Mouse (Mus musculus) midbrain, embryonic 14.5 days (tissue): ENCODE measurements around the gene 1700022I11Rik. TPM values are rescaled to one million over a fixed set of nuclear protein-coding genes. Genes with fewer than 3 reads are reported as not detected.

Experiments
- ATAC-seq: fragments of 200-750 bp; cut with Nextera tagmentation; 2 replicates; pipeline ENCODE4 v1.8.0; 2017; ENCODE audit warnings: moderate number of reproducible peaks, moderate library complexity; ENCODE audit not compliant: low FRiP score, low TSS enrichment
- DNase-seq: peaks from one replicate; pipeline ENCODE4 v3.0.0-alpha.2; 2015
- H3K27ac ChIP-seq: fragments of 300-500 bp; sonication (generic); replicated peaks from 2 replicates; pipeline ENCODE4 v1.5.1; 2014; ENCODE audit warnings: mild to moderate bottlenecking, low read depth, low read length, moderate library complexity
- H3K27me3 ChIP-seq: fragments of 300-500 bp; sonication (generic); 2 replicates; pipeline ENCODE4 v1.6.1; 2014; ENCODE audit warnings: low read length, control low read depth, mixed read lengths; ENCODE audit not compliant: control insufficient read depth, insufficient read depth
- H3K36me3 ChIP-seq: fragments of 300-500 bp; sonication (generic); 2 replicates; pipeline ENCODE4 v1.6.1; 2014; ENCODE audit warnings: low read length, control low read depth; ENCODE audit not compliant: control insufficient read depth, insufficient read depth
- H3K4me1 ChIP-seq: fragments of 300-500 bp; sonication (generic); 2 replicates; pipeline ENCODE4 v1.6.1; 2014; ENCODE audit warnings: mild to moderate bottlenecking, antibody characterized with exemption, low read length, control low read depth; ENCODE audit not compliant: control insufficient read depth, insufficient read depth
- H3K4me2 ChIP-seq: fragments of 300-500 bp; sonication (generic); 2 replicates; pipeline ENCODE4 v1.6.1; 2014; ENCODE audit warnings: mild to moderate bottlenecking, low read length, moderate library complexity
- H3K4me3 ChIP-seq: fragments of 300-500 bp; sonication (generic); replicated peaks from 2 replicates; pipeline ENCODE4 v1.5.1; 2014; ENCODE audit warnings: low read depth, low read length
- H3K9ac ChIP-seq: fragments of 300-500 bp; sonication (generic); replicated peaks from 2 replicates; pipeline ENCODE4 v1.6.1; 2014; ENCODE audit warnings: mild to moderate bottlenecking, low read length, moderate library complexity
- H3K9me3 ChIP-seq: fragments of 300-500 bp; sonication (generic); 2 replicates; pipeline ENCODE4 v1.6.1; 2016; ENCODE audit warnings: low read length, control low read depth, mixed read lengths; ENCODE audit not compliant: control insufficient read depth
- WGBS: fragments of 180-500 bp; shearing (Covaris S2); extraction: QIAGEN DNeasy Blood & Tissue Kit; methylation state at CpG from one replicate; pipeline ENCODE4 v1.1.7; 2014; 5-methylcytosine and 5-hydroxymethylcytosine counted together
- polyA plus RNA-seq: library from polyadenylated mRNA; unstranded; fragments of >200 nt; fragmentation: Nextera tagmentation; extraction: Ambion mirVana; gene quantifications from 2 replicates; pipeline ENCODE4 v1.2.1, GENCODE M21; 2014

Gene 1700022I11Rik
- polyA plus RNA-seq, 1 experiment from 2014 or later = 0.80 TPM

DNA sequence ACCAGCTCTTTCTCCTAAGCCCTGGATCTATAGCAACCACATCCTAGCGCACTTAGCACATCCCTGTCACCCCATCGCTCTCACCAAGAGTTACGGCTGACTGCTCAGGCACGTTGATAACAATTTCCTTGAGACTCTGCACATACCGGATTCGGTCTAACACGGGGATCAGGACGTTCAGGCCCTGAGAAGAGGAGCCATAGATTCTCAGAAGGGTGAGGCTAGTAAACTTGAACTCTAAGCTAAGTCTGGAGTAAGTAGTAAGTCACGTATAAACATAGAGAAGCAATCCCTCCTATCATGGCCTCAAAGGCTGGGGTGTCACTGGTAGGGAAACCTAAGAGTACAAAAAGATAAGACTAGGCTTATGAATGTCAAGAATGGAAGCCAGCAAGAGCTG is 60.9 kb downstream of the 1700022I11Rik start:
- Histone ChIP-seq H3K4me1 (peaks cover 22% of the 10 kb centered on the region), H3K36me3 (peaks cover 60% of the 10 kb centered on the region), H3K27ac (peak overlapping the region; percentile 92; the same call in 1 of the 2 replicates), H3K27me3 (no peaks in the 10 kb centered on the region), H3K9ac (peak overlapping the region; percentile 65), H3K4me3 (peak overlapping the region; percentile 51), H3K4me2 (peak overlapping the region; percentile 87), H3K9me3 (no peaks in the 10 kb centered on the region)
- 74% methylated on average over 9 of the region's 9 CpGs for WGBS
- ATAC-seq (no peak), DNase-seq (no peak)

DNA sequence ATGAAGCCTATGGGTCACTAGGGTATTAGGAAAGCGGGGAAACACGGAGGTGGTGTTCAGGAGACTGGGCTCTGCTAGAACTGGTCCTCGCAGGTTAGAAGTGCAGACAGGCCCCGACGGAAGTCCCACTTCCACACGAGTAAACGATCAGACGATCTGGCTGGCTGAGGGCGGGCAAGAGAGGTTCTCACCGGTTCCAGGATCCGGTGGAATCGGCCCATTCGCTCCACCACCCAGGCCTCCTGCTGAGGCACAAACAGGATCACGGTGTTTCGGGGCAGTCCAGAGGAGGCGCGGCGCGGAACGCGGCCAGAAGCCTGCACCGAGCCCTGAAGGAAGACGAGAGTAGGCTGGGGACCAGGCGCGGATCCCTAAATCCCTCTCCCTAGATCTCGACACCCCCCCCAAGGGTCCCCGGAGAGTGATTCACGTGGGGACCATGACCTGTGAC is 61.4 kb downstream of the 1700022I11Rik start:
- Histone ChIP-seq H3K9me3 (no peaks in the 10 kb centered on the region), H3K4me3 (peak overlapping the region; percentile 51), H3K4me1 (peaks cover 22% of the 10 kb centered on the region), H3K36me3 (peaks cover 64% of the 10 kb centered on the region), H3K27me3 (no peaks in the 10 kb centered on the region), H3K4me2 (peak overlapping the region; percentile 87), H3K27ac (peak overlapping the region; percentile 92), H3K9ac (peak overlapping the region; percentile 65)
- DNase-seq (no peak), ATAC-seq (peak; percentile 32)
- WGBS = 2% methylated on average over 28 of the region's 28 CpGs

DNA sequence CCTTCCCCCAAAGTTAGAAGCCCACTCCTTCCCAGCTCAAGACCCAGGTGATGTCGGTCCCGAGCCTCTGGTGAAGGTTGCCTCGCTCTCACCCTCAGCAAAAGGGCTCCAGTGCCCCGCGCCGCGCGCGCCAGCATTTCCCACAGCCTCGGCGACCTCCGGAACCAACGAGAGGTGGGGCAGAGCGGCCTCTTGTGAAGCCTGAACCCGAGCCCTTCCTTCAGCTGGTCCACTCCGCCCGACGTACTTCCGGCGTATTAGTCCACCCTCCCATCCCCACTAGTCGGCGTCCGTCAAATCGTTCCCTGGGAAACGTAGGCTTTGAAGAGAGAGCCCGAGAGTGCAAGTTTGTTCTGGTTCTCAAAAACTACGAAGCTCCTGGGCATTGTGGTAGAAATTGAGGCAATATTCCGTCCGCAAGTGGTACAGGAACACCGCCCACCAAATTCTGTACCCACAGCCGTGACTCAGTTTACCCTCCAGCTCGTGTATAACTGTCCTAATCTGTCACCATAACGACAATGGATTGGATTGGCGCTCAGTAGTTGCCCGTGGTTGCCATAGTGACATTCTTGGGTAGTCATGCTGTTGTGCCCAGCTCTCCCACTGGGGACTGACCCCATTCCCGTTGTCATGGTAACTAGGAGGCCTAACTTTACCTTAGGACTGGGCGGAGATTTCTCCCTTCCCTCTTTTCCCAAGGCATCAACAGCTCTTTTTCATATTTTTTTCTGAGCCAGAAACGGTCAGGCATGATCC is 62.0 kb downstream of the 1700022I11Rik start, which contains the start of gene Stoml2:
Stoml2 (minus strand) TSS at position 474 of the 759 bp plus-strand sequence.
- Histone ChIP-seq H3K27ac (peak within 1 kb of the TSS; percentile 92), H3K4me2 (peak within 1 kb of the TSS; percentile 87), H3K36me3 (peaks cover 70% of the 10 kb centered on the region), H3K9ac (peak within 1 kb of the TSS; percentile 65), H3K4me3 (peak within 1 kb of the TSS; percentile 51), H3K9me3 (no peaks in the 10 kb centered on the region), H3K4me1 (peaks cover 22% of the 10 kb centered on the region), H3K27me3 (no peaks in the 10 kb centered on the region)
- ATAC-seq (peak; percentile 95), DNase-seq (peak; percentile 96)
- WGBS = under 1% methylated on average over 38 of the region's 38 CpGs

DNA sequence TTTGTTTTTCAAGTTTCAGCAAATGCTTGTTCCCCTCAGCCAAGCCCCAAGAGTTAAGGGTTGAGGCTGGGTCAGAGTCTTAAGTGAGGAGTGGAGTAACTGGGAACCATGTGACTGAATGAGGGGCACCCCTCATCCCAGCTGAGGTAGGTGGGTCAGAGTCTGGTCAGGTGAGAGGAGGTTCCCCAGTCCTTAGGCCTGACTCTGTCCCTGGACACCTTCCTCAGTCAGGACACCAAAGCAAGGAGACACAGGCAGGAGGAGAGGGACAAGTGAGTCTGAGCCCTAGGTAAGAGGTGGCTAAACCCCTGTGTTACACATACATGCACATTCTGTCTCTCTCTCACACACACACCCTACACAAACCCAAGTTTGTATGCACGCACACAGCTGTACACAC is 63.1 kb downstream of the 1700022I11Rik start:
- no peak for DNase-seq
- H3K4me2 ChIP-seq = no peak overlapping the region
- no peaks in the 10 kb centered on the region for H3K27me3 ChIP-seq
- no peaks in the 10 kb centered on the region for H3K9me3 ChIP-seq
- WGBS = 96% methylated on average over 1 of the region's 1 CpGs
- H3K9ac ChIP-seq = no peak overlapping the region
- peaks cover 27% of the 10 kb centered on the region for H3K4me1 ChIP-seq
- peaks cover 67% of the 10 kb centered on the region for H3K36me3 ChIP-seq
- H3K4me3 ChIP-seq = no peak overlapping the region
- peak overlapping the region; percentile 92 for H3K27ac ChIP-seq
- ATAC-seq = no peak

Other genes starting within 250 kb of the 1700022I11Rik start
- gene 4930578G10Rik, start 234.1 kb upstream of the 1700022I11Rik start, polyA plus RNA-seq = 0.51 TPM in 2 replicates
- 0.61 TPM in 1 of 2 replicates, not detected in the other for gene Ccl19, start 213.0 kb upstream of the 1700022I11Rik start, polyA plus RNA-seq
- gene Ccl21a, start 195.6 kb upstream of the 1700022I11Rik start, polyA plus RNA-seq = 0.84 TPM in 1 of 2 replicates, not detected in the other
- not detected in 2 replicates for gene Fam205a1, start 115.7 kb upstream of the 1700022I11Rik start, polyA plus RNA-seq
- gene Gm12394, start 112.8 kb upstream of the 1700022I11Rik start, polyA plus RNA-seq = 0.69 and 0.92 TPM in 2 replicates
- gene Fam205c, start 95.4 kb upstream of the 1700022I11Rik start, polyA plus RNA-seq = 1.6 and 2.0 TPM in 2 replicates
- 33.2 and 33.9 TPM in 2 replicates for gene Phf24, start 52.9 kb upstream of the 1700022I11Rik start, polyA plus RNA-seq
- 45.0 and 88.7 TPM in 2 replicates for gene Dnajb5, start 19.8 kb upstream of the 1700022I11Rik start, polyA plus RNA-seq
- 378 and 531 TPM in 2 replicates for gene Vcp, start 30.9 kb downstream of the 1700022I11Rik start, polyA plus RNA-seq
- 17.4 and 20.4 TPM in 2 replicates for gene Fancg, start 40.9 kb downstream of the 1700022I11Rik start, polyA plus RNA-seq
- gene Pigo, start 56.2 kb downstream of the 1700022I11Rik start, polyA plus RNA-seq = 23.3 and 26.4 TPM in 2 replicates
- gene Stoml2, start 62.1 kb downstream of the 1700022I11Rik start, polyA plus RNA-seq = 219 and 222 TPM in 2 replicates
- gene Fam214b, start 76.6 kb downstream of the 1700022I11Rik start, polyA plus RNA-seq = 32.5 and 35.4 TPM in 2 replicates
- gene Unc13b, start 89.3 kb downstream of the 1700022I11Rik start, polyA plus RNA-seq = 14.3 and 20.4 TPM in 2 replicates